Mouse (Mus musculus): Measurements from ENCODE around the gene Myod1. TPM values are rescaled to one million over a fixed set of nuclear protein-coding genes. Genes with fewer than 3 reads are reported as not detected.

The Myod1 gene
- polyA plus RNA-seq, 1 experiment: 0.05 TPM

GRCm38 (mm10) chr7:46409204-46409789, 33.0 kb downstream of the Myod1 start:
- no peaks in the 10 kb centered on the region for H3K27me3 ChIP-seq (ENCODE audit: control insufficient read depth, insufficient read depth, low read length)
- no peak for DNase-seq
- 22% methylated on average over 12 of the region's 12 CpGs for WGBS
- no peak overlapping the region for H3K4me3 ChIP-seq (ENCODE audit: control insufficient read depth, insufficient read depth, low read length)
- TF ChIP-seq POLR2A (IDR thresholded peaks at IDR 0.05; ENCODE audit: control insufficient read depth, extremely low read depth, insufficient read depth, low read length, poor library complexity) (no peak), CTCF (IDR thresholded peaks at IDR 0.05; ENCODE audit: borderline replicate concordance, control insufficient read depth, extremely low read depth, insufficient read depth, low read length, poor library complexity) (no peak)
- no peaks in the 10 kb centered on the region for H3K4me1 ChIP-seq (replicated peaks; ENCODE audit: control insufficient read depth, insufficient read depth, low read length)
- H3K27ac ChIP-seq (ENCODE audit: control insufficient read depth, insufficient read depth, low read length): no peak overlapping the region
- no peaks in the 10 kb centered on the region for H3K36me3 ChIP-seq (ENCODE audit: control insufficient read depth, insufficient read depth, low read length)

- WGBS: 89% methylated on average over 6 of the region's 6 CpGs
- Histone ChIP-seq H3K36me3 (ENCODE audit: control insufficient read depth, insufficient read depth, low read length) (no peaks in the 10 kb centered on the region), H3K27ac (ENCODE audit: control insufficient read depth, insufficient read depth, low read length) (no peak overlapping the region)
Measured at GRCm38 (mm10) chr7:46410727-46411126, 34.5 kb downstream of the Myod1 start.

GRCm38 (mm10) chr7:46412823-46413222, 36.5 kb downstream of the Myod1 start:
- TF ChIP-seq CTCF (IDR thresholded peaks at IDR 0.05; ENCODE audit: borderline replicate concordance, control insufficient read depth, extremely low read depth, insufficient read depth, low read length, poor library complexity) (no peak), POLR2A (IDR thresholded peaks at IDR 0.05; ENCODE audit: control insufficient read depth, extremely low read depth, insufficient read depth, low read length, poor library complexity) (no peak)
- Histone ChIP-seq H3K27ac (ENCODE audit: control insufficient read depth, insufficient read depth, low read length) (no peak overlapping the region), H3K4me1 (replicated peaks; ENCODE audit: control insufficient read depth, insufficient read depth, low read length) (no peaks in the 10 kb centered on the region), H3K36me3 (ENCODE audit: control insufficient read depth, insufficient read depth, low read length) (no peaks in the 10 kb centered on the region), H3K27me3 (ENCODE audit: control insufficient read depth, insufficient read depth, low read length) (no peaks in the 10 kb centered on the region), H3K4me3 (ENCODE audit: control insufficient read depth, insufficient read depth, low read length) (no peak overlapping the region)
- 87% methylated on average over 5 of the region's 5 CpGs for WGBS
- no peak for DNase-seq

More at GRCm38 (mm10) chr7:46410727-46411126, 34.5 kb downstream of the Myod1 start:
- TF ChIP-seq CTCF (IDR thresholded peaks at IDR 0.05; ENCODE audit: borderline replicate concordance, control insufficient read depth, extremely low read depth, insufficient read depth, low read length, poor library complexity) (no peak), POLR2A (IDR thresholded peaks at IDR 0.05; ENCODE audit: control insufficient read depth, extremely low read depth, insufficient read depth, low read length, poor library complexity) (no peak)
- no peak for DNase-seq
- Histone ChIP-seq H3K27me3 (ENCODE audit: control insufficient read depth, insufficient read depth, low read length) (no peaks in the 10 kb centered on the region), H3K4me1 (replicated peaks; ENCODE audit: control insufficient read depth, insufficient read depth, low read length) (no peaks in the 10 kb centered on the region), H3K4me3 (ENCODE audit: control insufficient read depth, insufficient read depth, low read length) (no peak overlapping the region)

GRCm38 (mm10) chr7:46413959-46414725, 37.9 kb downstream of the Myod1 start:
- DNase-seq: no peak
- Histone ChIP-seq H3K36me3 (ENCODE audit: control insufficient read depth, insufficient read depth, low read length) (no peaks in the 10 kb centered on the region), H3K4me1 (replicated peaks; ENCODE audit: control insufficient read depth, insufficient read depth, low read length) (no peaks in the 10 kb centered on the region), H3K27ac (ENCODE audit: control insufficient read depth, insufficient read depth, low read length) (no peak overlapping the region), H3K4me3 (ENCODE audit: control insufficient read depth, insufficient read depth, low read length) (no peak overlapping the region), H3K27me3 (ENCODE audit: control insufficient read depth, insufficient read depth, low read length) (no peaks in the 10 kb centered on the region)
- TF ChIP-seq CTCF (IDR thresholded peaks at IDR 0.05; ENCODE audit: borderline replicate concordance, control insufficient read depth, extremely low read depth, insufficient read depth, low read length, poor library complexity): no peak
- TF ChIP-seq POLR2A (IDR thresholded peaks at IDR 0.05; ENCODE audit: control insufficient read depth, extremely low read depth, insufficient read depth, low read length, poor library complexity): no peak
- WGBS: 71% methylated on average over 6 of the region's 6 CpGs

- H3K27me3 ChIP-seq (ENCODE audit: control insufficient read depth, insufficient read depth, low read length): no peaks in the 10 kb centered on the region
- no peak for TF ChIP-seq POLR2A (IDR thresholded peaks at IDR 0.05; ENCODE audit: control insufficient read depth, extremely low read depth, insufficient read depth, low read length, poor library complexity)
- DNase-seq: no peak
- no peaks in the 10 kb centered on the region for H3K36me3 ChIP-seq (ENCODE audit: control insufficient read depth, insufficient read depth, low read length)
- H3K4me3 ChIP-seq (ENCODE audit: control insufficient read depth, insufficient read depth, low read length): no peak overlapping the region
- H3K27ac ChIP-seq (ENCODE audit: control insufficient read depth, insufficient read depth, low read length): no peak overlapping the region
- 81% methylated on average over 14 of the region's 14 CpGs for WGBS
- H3K4me1 ChIP-seq (replicated peaks; ENCODE audit: control insufficient read depth, insufficient read depth, low read length): no peaks in the 10 kb centered on the region
Measured at GRCm38 (mm10) chr7:46415818-46416425, 39.6 kb downstream of the Myod1 start.

- Histone ChIP-seq H3K27ac (ENCODE audit: control insufficient read depth, insufficient read depth, low read length) (no peak overlapping the region), H3K4me3 (ENCODE audit: control insufficient read depth, insufficient read depth, low read length) (no peak overlapping the region), H3K36me3 (ENCODE audit: control insufficient read depth, insufficient read depth, low read length) (no peaks in the 10 kb centered on the region), H3K27me3 (ENCODE audit: control insufficient read depth, insufficient read depth, low read length) (no peaks in the 10 kb centered on the region), H3K4me1 (replicated peaks; ENCODE audit: control insufficient read depth, insufficient read depth, low read length) (no peaks in the 10 kb centered on the region)
- DNase-seq: no peak
- TF ChIP-seq POLR2A (IDR thresholded peaks at IDR 0.05; ENCODE audit: control insufficient read depth, extremely low read depth, insufficient read depth, low read length, poor library complexity): no peak
- no peak for TF ChIP-seq CTCF (IDR thresholded peaks at IDR 0.05; ENCODE audit: borderline replicate concordance, control insufficient read depth, extremely low read depth, insufficient read depth, low read length, poor library complexity)
- WGBS: 85% methylated on average over 7 of the region's 7 CpGs
Measured at GRCm38 (mm10) chr7:46417467-46417866, 41.2 kb downstream of the Myod1 start.
